Mouse (Mus musculus): Measurements from ENCODE around the gene Irgc1. TPM values are rescaled to one million over a fixed set of nuclear protein-coding genes. Genes with fewer than 3 reads are reported as not detected.

The Irgc1 gene
- not detected in 2 replicates for polyA plus RNA-seq (2011; ENCODE audit: insufficient read depth, insufficient read length, low read depth, missing spikeins)

DNA sequence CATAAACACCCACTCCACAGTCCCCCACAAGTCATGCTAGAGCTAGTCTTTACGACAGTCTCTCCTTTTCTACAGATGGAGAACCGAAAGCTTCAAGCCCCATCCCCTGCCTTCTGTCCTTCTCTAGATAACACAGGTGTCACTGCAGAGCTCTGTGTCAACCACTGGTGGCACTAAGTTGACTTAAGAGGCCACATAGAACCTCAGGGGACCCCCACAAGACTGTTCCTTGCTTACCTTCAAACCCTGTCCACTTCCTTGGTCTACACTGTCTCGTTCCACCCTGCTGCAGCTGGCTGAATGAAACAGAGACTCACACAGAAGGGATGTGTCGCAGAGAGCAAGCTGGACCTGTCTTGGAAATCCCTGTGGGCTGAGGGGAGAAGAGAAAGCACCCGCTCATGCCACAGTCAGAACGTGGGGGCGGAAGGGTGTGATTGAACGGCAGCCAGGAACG is at the start of gene Irgc1:
Irgc1 (minus strand) TSS at position 443 of the 457 bp plus-strand sequence.
- Histone ChIP-seq H3K36me3 (ENCODE audit: control insufficient read depth, insufficient read depth, low read length, poor library complexity, severe bottlenecking) (no peaks in the 10 kb centered on the region), H3K9ac (ENCODE audit: low read depth, poor library complexity, severe bottlenecking) (no peak within 1 kb of the TSS), H3K9me3 (replicated peaks; ENCODE audit: control insufficient read depth, insufficient read depth, low read length, poor library complexity, severe bottlenecking) (no peaks in the 10 kb centered on the region), H3K27ac (ENCODE audit: insufficient read depth, low read length) (no peak within 1 kb of the TSS), H3K27me3 (ENCODE audit: control insufficient read depth, insufficient read depth, low read length, poor library complexity, severe bottlenecking) (no peaks in the 10 kb centered on the region), H3K4me3 (ENCODE audit: low read depth, low read length) (no peak within 1 kb of the TSS), H3K4me1 (ENCODE audit: control insufficient read depth, insufficient read depth, low read length) (peaks cover 10% of the 10 kb centered on the region)
- no peak for TF ChIP-seq POLR2A (IDR thresholded peaks at IDR 0.05; ENCODE audit: insufficient read depth, low read length)
- no peak for TF ChIP-seq CTCF (IDR thresholded peaks at IDR 0.05; ENCODE audit: low read depth, low read length)
- TF ChIP-seq EP300 (IDR thresholded peaks at IDR 0.05; ENCODE audit: insufficient read depth, low read depth, low read length): no peak

GRCm38 (mm10) chr7:24501492-24501891 is 49.4 kb upstream of the Irgc1 start:
- Histone ChIP-seq H3K27me3 (ENCODE audit: control insufficient read depth, insufficient read depth, low read length, poor library complexity, severe bottlenecking) (no peaks in the 10 kb centered on the region), H3K9ac (ENCODE audit: low read depth, poor library complexity, severe bottlenecking) (no peak overlapping the region), H3K36me3 (ENCODE audit: control insufficient read depth, insufficient read depth, low read length, poor library complexity, severe bottlenecking) (no peaks in the 10 kb centered on the region), H3K27ac (ENCODE audit: insufficient read depth, low read length) (no peak overlapping the region), H3K4me3 (ENCODE audit: low read depth, low read length) (no peak overlapping the region), H3K9me3 (replicated peaks; ENCODE audit: control insufficient read depth, insufficient read depth, low read length, poor library complexity, severe bottlenecking) (no peaks in the 10 kb centered on the region), H3K4me1 (ENCODE audit: control insufficient read depth, insufficient read depth, low read length) (peaks cover 4% of the 10 kb centered on the region)
- TF ChIP-seq EP300 (IDR thresholded peaks at IDR 0.05; ENCODE audit: insufficient read depth, low read depth, low read length): no peak
- peak; percentile 91 for TF ChIP-seq CTCF (IDR thresholded peaks at IDR 0.05; ENCODE audit: low read depth, low read length)
- no peak for TF ChIP-seq POLR2A (IDR thresholded peaks at IDR 0.05; ENCODE audit: insufficient read depth, low read length)

DNA sequence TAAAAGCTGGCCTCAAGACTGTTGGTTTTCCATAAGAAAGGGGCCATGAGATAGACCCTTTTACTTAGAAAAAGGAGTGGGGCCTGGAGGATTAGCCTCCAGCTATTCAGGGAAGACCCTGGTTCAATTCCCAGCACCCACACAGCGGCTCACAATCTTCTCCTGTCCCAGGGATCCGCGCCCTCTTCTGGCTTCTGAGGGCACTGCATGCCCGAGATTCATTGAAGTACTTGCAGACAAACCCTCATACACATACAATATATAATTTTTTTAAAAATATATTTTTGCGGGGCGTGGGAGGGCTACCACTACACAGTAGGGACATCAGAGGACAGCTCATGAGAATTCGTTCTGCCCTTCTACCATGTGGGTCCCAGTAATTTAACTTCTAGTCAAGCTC is 48.8 kb upstream of the Irgc1 start:
- TF ChIP-seq POLR2A (IDR thresholded peaks at IDR 0.05; ENCODE audit: insufficient read depth, low read length): no peak
- TF ChIP-seq CTCF (IDR thresholded peaks at IDR 0.05; ENCODE audit: low read depth, low read length): peak; percentile 64
- TF ChIP-seq EP300 (IDR thresholded peaks at IDR 0.05; ENCODE audit: insufficient read depth, low read depth, low read length): no peak
- Histone ChIP-seq H3K4me3 (ENCODE audit: low read depth, low read length) (no peak overlapping the region), H3K27me3 (ENCODE audit: control insufficient read depth, insufficient read depth, low read length, poor library complexity, severe bottlenecking) (no peaks in the 10 kb centered on the region), H3K9me3 (replicated peaks; ENCODE audit: control insufficient read depth, insufficient read depth, low read length, poor library complexity, severe bottlenecking) (no peaks in the 10 kb centered on the region), H3K9ac (ENCODE audit: low read depth, poor library complexity, severe bottlenecking) (no peak overlapping the region), H3K36me3 (ENCODE audit: control insufficient read depth, insufficient read depth, low read length, poor library complexity, severe bottlenecking) (no peaks in the 10 kb centered on the region), H3K27ac (ENCODE audit: insufficient read depth, low read length) (no peak overlapping the region), H3K4me1 (ENCODE audit: control insufficient read depth, insufficient read depth, low read length) (peaks cover 4% of the 10 kb centered on the region)

DNA sequence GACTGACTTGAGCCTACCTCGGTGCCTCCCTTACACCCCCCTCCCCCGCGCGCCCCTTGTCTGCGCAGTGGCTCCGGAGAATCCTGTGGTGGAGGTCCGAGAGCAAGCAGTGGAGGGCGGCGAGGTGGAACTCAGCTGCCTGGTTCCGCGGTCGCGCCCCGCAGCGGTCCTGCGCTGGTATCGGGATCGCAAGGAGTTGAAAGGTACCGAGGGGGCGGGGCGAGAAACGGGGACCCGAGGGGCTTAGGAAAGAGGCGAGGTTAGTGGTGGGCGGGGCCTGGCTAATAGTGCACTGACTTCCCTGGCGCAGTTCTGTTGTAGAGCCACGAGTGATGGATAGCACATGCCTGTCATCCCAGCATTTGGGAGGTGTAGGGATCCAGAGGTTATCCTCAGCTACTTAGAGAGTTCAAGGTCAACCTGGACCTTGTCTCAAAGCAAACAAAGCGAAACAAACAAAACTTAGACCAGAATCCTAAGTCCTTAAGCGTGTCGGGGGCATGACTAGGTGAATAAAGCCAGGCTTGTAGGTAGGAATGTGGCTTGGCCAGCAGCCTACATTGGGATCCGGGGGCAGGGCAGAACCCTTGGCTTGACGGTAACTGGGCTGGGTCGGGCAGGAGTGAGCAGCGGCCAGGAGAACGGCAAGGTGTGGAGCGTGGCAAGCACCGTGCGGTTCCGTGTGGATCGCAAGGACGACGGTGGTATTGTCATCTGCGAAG is 47.9 kb upstream of the Irgc1 start:
- Histone ChIP-seq H3K4me1 (ENCODE audit: control insufficient read depth, insufficient read depth, low read length) (peaks cover 4% of the 10 kb centered on the region), H3K9ac (ENCODE audit: low read depth, poor library complexity, severe bottlenecking) (0 out of 2 replicates have a peak overlapping the region, but pooled peaks have one; percentile 13), H3K27ac (ENCODE audit: insufficient read depth, low read length) (no peak overlapping the region), H3K27me3 (ENCODE audit: control insufficient read depth, insufficient read depth, low read length, poor library complexity, severe bottlenecking) (no peaks in the 10 kb centered on the region), H3K36me3 (ENCODE audit: control insufficient read depth, insufficient read depth, low read length, poor library complexity, severe bottlenecking) (no peaks in the 10 kb centered on the region), H3K9me3 (replicated peaks; ENCODE audit: control insufficient read depth, insufficient read depth, low read length, poor library complexity, severe bottlenecking) (no peaks in the 10 kb centered on the region), H3K4me3 (ENCODE audit: low read depth, low read length) (peak overlapping the region; percentile 38)
- TF ChIP-seq EP300 (IDR thresholded peaks at IDR 0.05; ENCODE audit: insufficient read depth, low read depth, low read length): no peak
- TF ChIP-seq CTCF (IDR thresholded peaks at IDR 0.05; ENCODE audit: low read depth, low read length): no peak
- TF ChIP-seq POLR2A (IDR thresholded peaks at IDR 0.05; ENCODE audit: insufficient read depth, low read length): no peak

DNA sequence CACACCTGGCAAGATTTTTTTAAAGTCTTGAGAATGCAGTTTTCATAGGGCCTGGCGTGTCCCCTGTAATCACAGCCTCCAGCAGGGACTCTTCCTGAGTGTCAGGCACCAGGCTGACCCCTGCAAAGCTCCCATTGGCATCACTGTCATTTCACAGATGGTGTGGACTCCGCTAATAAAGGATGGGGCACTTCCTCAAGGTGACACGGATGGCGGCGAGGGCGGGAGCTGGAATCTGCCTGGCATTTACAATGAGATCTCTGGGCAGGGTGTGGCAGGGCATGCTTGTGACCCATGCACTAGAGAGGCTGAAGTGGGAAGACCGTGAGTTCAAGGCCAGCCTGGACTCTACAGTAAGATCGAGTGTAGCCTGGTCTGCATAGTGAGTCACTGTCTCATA is 36.2 kb upstream of the Irgc1 start:
- Histone ChIP-seq H3K4me3 (ENCODE audit: low read depth, low read length) (no peak overlapping the region), H3K9ac (ENCODE audit: low read depth, poor library complexity, severe bottlenecking) (no peak overlapping the region), H3K27me3 (ENCODE audit: control insufficient read depth, insufficient read depth, low read length, poor library complexity, severe bottlenecking) (no peaks in the 10 kb centered on the region), H3K36me3 (ENCODE audit: control insufficient read depth, insufficient read depth, low read length, poor library complexity, severe bottlenecking) (no peaks in the 10 kb centered on the region), H3K4me1 (ENCODE audit: control insufficient read depth, insufficient read depth, low read length) (peaks cover 2% of the 10 kb centered on the region), H3K9me3 (replicated peaks; ENCODE audit: control insufficient read depth, insufficient read depth, low read length, poor library complexity, severe bottlenecking) (no peaks in the 10 kb centered on the region), H3K27ac (ENCODE audit: insufficient read depth, low read length) (no peak overlapping the region)
- TF ChIP-seq POLR2A (IDR thresholded peaks at IDR 0.05; ENCODE audit: insufficient read depth, low read length): no peak
- TF ChIP-seq EP300 (IDR thresholded peaks at IDR 0.05; ENCODE audit: insufficient read depth, low read depth, low read length): no peak
- no peak for TF ChIP-seq CTCF (IDR thresholded peaks at IDR 0.05; ENCODE audit: low read depth, low read length)

DNA sequence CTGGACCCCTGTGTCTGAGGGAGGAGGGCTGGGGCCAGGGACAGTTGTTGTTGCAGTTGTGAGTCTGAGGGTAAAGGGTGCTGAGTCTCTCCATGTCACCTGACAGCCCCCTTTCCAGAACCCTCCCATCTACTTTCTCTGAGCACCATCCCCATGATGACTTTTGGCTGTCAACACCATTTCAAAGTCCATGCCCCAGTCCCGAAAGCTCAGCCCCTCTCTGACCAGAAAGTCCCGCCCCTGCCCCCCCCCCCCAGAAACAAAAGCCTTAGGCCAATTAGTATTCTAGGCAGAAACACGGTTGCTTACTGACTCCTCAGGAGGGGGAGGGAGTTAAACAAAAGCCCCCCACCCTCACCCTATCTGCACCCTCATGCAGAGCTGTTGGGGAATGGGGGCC is 35.3 kb upstream of the Irgc1 start:
- peaks cover 3% of the 10 kb centered on the region for H3K27me3 ChIP-seq (ENCODE audit: control insufficient read depth, insufficient read depth, low read length, poor library complexity, severe bottlenecking)
- no peak overlapping the region for H3K4me3 ChIP-seq (ENCODE audit: low read depth, low read length)
- H3K27ac ChIP-seq (ENCODE audit: insufficient read depth, low read length): no peak overlapping the region
- no peaks in the 10 kb centered on the region for H3K9me3 ChIP-seq (replicated peaks; ENCODE audit: control insufficient read depth, insufficient read depth, low read length, poor library complexity, severe bottlenecking)
- H3K9ac ChIP-seq (ENCODE audit: low read depth, poor library complexity, severe bottlenecking): no peak overlapping the region
- no peaks in the 10 kb centered on the region for H3K36me3 ChIP-seq (ENCODE audit: control insufficient read depth, insufficient read depth, low read length, poor library complexity, severe bottlenecking)
- H3K4me1 ChIP-seq (ENCODE audit: control insufficient read depth, insufficient read depth, low read length): peaks cover 2% of the 10 kb centered on the region
- TF ChIP-seq POLR2A (IDR thresholded peaks at IDR 0.05; ENCODE audit: insufficient read depth, low read length) (no peak), CTCF (IDR thresholded peaks at IDR 0.05; ENCODE audit: low read depth, low read length) (no peak), EP300 (IDR thresholded peaks at IDR 0.05; ENCODE audit: insufficient read depth, low read depth, low read length) (no peak)

Data from ES-Bruce4 (cell line).